Mouse (Mus musculus) CD4-positive, CD25-positive, alpha-beta regulatory T cell, adult 2 months (primary cell): ENCODE measurements around the gene Ehmt1.
A peak's percentile ranks its signal among the peaks of the same experiment; 100 is the strongest.

Experiments
- DNase-seq: peaks from one replicate; pipeline ENCODE4 v3.0.0-alpha.2; 2012; ENCODE audit warnings: low read depth, low spot score

Gene Ehmt1

DNA sequence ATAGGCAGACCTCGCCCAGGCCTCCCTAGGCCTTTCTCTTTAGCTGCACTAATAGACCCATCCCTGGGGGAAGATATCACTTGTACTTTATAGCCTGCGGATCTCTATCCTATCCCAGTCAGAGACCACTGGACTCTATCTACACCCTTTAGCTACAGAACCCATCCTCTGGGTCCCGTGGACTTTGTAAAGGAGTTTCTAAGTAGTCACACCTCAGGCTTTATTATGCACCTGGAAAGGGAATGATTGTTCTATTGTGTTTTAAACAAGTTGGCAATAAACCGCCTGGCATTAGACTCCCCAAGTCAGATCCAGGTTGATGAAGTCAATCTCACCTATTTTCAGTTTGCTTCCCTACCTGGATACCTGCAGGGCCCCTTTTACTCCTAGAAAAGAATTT lies 7.2 kb downstream of the Ehmt1 start:
- DNase-seq = no peak

DNA sequence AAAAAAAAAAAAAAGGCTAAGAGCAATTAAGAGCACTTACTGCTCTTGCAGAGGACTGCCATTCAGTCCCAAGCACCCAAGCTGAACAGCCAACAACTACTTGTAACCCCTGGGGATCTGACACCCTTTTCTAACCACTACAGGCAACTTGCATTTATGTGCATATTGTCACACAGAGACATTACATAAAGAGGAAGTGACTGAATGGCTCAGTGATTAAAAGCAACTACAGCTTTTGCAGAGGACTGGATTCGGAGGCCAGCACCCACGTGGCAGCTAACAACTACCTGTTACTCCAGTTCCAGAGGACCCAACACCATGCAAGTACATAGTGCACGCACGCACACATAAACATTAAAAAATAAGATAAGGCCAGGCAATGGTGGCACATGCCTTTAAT lies 8.9 kb downstream of the Ehmt1 start:
- DNase-seq = no peak

DNA sequence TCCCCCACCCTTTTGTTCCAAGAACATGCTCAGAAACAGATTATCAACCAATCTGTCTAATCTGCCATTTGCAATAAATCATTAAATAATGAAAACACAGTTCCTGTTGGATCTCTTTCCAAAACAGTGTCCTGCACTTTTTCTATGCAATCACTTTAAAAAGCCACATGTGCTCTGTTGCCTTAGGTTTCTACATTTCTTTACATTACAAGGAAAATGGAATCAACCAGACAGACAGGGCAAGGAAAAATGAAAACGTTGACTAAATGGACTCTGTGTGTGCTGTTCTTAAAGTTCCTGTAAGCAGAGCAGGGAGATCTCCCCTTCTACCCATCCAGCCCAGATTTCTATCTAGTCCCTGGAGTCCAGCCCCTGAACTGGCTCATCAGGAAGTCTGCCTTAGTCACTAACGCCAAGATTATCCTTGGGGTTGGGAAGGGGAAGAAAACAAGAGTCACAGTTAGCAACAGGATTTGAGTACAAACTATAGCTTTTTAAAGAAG lies 13.7 kb downstream of the Ehmt1 start:
- no peak for DNase-seq

DNA sequence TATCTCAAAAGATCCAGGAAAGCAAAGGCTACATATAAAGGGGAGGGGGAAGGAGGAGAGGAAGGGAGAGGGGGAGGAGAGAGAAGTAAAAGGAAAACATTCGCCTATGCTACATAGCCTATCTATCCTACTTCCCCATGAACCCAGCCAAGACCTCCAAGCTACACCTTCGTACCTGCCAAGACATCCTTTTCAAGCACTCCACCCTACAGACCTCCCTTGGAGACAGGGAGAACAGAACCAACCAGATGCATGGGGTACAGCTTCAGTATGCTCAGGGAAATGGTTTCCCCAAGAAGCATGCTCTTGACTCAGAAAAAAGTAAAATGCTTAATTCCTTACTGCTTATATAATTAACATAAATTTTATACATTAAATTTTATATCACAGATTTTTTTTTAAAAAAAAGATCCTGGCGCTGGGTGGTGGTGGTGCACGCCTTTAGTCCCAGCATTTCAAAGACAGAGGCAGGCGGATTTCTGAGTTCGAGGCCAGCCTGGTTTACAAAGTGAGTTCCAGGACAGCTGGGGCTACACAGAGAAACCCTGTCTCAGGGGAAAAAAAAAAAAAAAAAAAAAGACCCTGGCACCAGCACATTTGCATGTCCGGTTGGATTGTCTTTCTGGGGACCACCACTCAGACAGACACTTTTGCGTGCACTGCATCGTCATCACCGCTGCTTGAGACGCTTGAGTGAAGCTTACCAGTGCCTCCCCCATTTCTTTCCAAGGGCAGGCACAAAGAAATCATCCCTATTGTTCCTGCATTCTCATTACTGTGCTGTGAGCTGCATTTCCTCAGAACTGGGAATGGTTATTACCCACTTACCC lies 14.4 kb downstream of the Ehmt1 start:
- no peak for DNase-seq

DNA sequence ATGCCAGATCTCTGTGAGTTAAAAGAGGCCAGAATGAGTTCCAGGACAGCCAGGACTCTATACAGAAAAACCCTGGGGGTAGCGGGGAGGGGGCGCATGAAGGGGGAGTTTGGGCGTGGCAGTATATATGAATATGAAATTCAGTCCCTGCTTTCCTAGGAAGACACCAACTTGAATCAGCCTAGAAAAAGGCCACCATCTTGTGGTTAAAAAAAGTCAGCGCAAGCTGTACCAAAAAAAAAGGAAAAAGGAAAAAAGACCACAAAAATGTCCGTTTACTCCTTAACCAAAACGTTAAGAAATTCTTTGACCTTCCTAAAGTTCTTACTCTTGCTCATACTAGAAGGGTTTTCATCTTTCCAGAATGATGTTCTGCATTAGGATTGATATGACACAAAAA lies 16.4 kb downstream of the Ehmt1 start:
- DNase-seq = no peak

DNA sequence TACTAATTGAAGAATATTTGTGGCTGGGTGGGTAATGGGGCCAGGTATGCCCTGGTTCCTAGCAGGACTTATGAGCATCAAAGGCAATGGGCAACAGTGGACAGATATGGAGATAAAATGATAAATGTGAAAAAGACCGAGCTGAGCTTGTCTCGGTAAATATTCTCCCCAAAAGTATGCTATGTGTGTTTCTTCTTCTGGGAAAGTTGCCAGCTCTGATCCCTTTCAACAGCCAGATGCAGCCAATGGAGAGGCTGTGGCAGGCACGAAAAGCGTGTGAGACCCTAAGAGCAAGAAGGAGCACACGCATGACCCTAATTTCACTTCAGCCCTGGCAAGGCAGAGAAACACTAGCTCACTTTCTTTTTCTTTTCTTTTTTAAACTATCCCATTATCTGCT lies 18.4 kb downstream of the Ehmt1 start:
- no peak for DNase-seq

DNA sequence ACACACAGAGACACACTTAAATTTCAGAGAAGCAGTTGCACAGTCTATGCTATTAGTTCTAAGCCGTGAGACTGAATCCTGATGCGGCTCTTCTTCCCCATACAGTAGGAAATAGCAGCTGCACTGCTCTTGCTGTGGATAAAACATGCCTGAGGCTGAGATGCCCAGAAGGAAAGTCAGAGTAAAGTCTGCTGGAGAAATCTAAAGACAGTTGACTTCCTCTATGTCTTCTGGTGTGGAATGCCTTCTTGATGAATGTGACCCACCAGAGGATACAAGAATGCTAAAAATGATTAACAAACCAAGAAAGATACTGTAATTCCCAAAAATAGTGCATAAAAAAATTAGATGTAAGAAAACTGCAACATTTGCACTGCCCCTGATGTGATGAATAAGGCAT lies 20.1 kb downstream of the Ehmt1 start:
- DNase-seq = no peak

GRCm38 (mm10) chr2:24896761-24897160 lies 22.7 kb downstream of the Ehmt1 start:
- no peak for DNase-seq

DNA sequence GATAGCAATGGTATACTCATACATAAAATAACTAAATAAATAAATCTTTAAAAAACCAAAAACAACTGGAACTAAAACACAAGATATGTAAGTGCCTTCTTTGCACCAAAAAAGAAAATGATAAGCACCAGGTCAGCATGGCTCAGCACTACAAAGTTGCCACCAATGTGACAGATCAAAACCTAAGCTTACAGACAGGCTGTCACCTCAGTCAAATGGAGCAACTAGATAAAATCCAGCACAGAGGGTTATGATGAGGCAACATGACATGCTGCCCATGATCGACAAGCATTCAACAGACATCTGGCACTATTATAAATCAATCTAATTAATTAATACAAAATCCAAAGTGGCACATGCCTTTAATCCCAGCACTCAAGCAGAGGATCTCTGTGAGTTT lies 25.2 kb downstream of the Ehmt1 start:
- DNase-seq = no peak

- DNase-seq = no peak
These were observed 27.1 kb downstream of the Ehmt1 start for GRCm38 (mm10) chr2:24892318-24892717.

- no peak for DNase-seq
These were observed 28.6 kb downstream of the Ehmt1 start for GRCm38 (mm10) chr2:24890541-24891447.

GRCm38 (mm10) chr2:24888895-24889294 lies 30.5 kb downstream of the Ehmt1 start:
- DNase-seq = peak; percentile 36

GRCm38 (mm10) chr2:24880686-24881085 lies 38.7 kb downstream of the Ehmt1 start:
- DNase-seq = no peak

- DNase-seq = no peak
These were observed 48.5 kb downstream of the Ehmt1 start for GRCm38 (mm10) chr2:24870952-24871351.

GRCm38 (mm10) chr2:24863010-24863409 lies 56.4 kb downstream of the Ehmt1 start:
- DNase-seq = peak; percentile 34

GRCm38 (mm10) chr2:24852408-24852807 lies 67.0 kb downstream of the Ehmt1 start:
- DNase-seq = peak; percentile 65

GRCm38 (mm10) chr2:24846557-24846956 lies 72.9 kb downstream of the Ehmt1 start:
- DNase-seq = no peak

DNA sequence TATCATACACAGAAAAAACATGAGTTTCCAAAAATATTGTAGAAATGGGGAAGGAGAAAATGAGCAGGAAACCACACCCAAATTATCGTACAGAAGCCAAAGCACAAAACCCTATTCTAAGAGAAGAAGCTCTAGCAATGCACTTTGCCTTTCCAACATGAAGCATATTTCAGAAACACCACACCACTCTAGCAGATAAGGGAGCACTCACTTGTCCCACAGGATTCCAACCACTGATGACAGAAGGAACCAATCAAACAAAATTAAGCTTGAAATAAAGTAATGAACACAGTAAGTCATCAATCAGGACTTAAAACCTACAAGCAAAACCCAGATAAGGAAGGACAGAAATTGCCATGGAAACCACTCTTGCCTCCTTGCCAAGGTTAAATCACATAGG lies 74.2 kb downstream of the Ehmt1 start:
- DNase-seq = no peak

DNA sequence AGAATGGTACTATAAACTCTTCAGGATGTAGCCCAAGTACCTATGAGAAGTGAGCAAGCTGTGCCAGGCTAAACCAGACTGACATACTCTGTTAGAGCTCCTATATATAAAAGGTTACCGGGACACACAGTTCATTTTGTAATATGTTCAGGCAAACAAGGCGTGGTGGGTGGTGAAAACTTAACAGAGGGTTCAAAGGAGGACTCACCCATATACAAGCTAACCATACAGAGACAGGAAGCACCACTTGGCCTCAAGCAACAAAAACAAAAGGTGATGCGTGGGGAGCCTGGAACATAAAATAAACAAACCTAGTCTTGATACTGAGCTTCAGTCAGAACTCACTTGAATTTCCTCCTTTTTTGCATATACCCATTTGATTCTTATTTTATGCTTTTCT lies 88.8 kb downstream of the Ehmt1 start:
- DNase-seq = peak; percentile 31

DNA sequence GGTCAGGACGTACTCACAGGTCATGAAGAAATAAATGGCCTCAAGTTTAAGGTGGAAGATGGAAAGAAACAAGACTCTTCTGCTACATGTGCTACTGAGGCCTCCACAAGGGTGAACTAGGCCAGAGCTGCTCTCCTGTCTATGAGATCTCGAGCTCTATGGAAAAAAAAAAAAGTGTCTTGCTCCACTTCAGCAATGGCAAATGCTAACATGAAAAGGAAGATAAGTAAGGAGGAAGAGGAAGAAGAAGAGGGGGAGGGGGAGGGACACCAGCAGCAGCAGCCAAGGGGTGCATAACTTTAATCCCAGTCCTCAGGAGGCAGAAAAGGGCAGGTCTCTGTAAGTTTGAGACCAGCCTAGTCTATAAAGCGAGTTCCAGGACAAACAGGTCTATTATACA lies 109.7 kb downstream of the Ehmt1 start:
- DNase-seq = no peak

GRCm38 (mm10) chr2:24807691-24808090 lies 111.7 kb downstream of the Ehmt1 start:
- no peak for DNase-seq

DNA sequence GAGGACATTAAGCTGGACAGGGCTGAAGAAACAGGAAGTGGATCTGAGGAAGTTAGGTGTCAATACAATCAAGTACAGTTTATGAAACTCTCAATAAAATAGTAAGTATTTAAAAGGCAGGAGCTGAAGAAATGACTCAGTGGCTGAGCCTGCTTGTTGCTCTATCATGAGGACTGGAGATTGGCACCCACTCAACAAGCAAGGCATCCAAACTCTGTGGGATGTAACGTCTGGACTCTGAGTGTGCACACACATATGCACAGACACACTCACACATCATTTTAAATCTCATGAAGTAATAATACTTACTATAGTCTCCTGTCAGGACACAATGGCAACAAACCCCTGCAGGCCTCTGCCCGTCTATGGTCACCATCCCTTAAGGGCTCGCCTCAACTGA lies 112.4 kb downstream of the Ehmt1 start:
- DNase-seq = no peak

- no peak for DNase-seq
These were observed 113.3 kb downstream of the Ehmt1 start for GRCm38 (mm10) chr2:24806143-24806542.
